Mouse (Mus musculus) gastrocnemius, postnatal 14 days (tissue): ENCODE results near the gene Pak6. TPM values are rescaled to one million over a fixed set of nuclear protein-coding genes. Genes with fewer than 3 reads are reported as not detected.

Experiments used
- DNase-seq: peaks from one replicate; pipeline ENCODE4 v3.0.0; 2021; ENCODE audit warnings: mixed read lengths
- intact Hi-C: fragments of 180-260 bp; cut with DNase I; formaldehyde crosslinking; loops from one replicate; pipeline ENCODE4 v1.15.1; 2025; ENCODE audit warnings: low total_unique reads
- total RNA-seq, 2 experiments: library from RNA; stranded (reverse); gene quantifications; 2 replicates each; pipeline ENCODE4 v1.2.3; 2021

The Pak6 gene
- total RNA-seq, 2 experiments from 2014 or later = 0.07 to 0.14 TPM

DNA sequence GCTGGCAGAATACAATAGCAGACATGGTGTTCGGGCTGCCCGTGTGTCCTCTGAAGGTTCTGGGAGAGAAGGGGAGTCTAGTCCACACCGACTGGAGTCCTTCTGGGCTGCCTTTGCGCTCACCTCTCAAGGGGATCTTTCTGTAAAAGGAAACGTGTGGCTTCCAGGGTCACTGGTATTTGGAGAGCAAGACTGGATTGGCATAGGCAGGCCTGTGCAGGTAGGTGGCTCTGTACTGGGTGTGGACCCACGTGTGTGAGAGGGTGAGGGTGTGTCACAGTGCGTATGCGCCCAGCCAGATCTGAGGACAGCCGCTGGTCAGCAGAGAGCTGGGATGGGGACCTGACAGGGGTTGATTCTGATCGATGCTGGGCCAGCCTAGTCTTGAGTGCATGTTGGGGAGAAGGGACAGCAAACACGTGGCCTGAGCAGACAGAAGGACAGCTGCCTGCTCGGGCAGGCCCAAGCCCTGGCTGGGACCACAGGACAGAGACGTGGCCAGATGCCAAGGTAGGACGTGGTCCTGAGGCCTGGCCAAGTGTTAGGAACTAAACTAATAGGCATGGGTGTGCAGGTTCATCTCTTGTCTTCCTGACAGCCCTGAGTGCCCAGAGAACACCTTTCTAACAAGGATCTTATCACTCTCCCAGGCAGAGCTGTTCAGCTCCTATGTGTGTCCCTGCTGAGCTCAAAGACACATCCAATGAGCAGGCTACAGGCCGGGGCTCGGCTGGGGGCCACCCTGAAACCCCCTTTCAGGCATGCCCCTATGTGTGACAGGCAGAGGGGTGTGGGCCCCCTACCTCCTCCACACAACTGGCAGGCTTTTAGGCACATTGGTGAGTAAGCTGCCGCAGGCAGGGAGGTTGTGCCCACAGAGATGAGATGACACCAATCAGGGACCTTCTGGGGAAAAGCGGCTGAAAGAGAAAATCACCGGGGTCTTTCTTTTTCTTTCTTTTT is 982 bp downstream of the Pak6 start:
- DNase-seq = peak; percentile 34
- intact Hi-C loops = no loop called here

- intact Hi-C loops = no loop called here
- DNase-seq = no peak
Observed at GRCm38 (mm10) chr2:118664975-118665516, 1.9 kb downstream of the Pak6 start.

GRCm38 (mm10) chr2:118665616-118666015 is 2.5 kb downstream of the Pak6 start:
- DNase-seq = no peak
- intact Hi-C loops = no loop called here

GRCm38 (mm10) chr2:118667181-118667580 is 4.1 kb downstream of the Pak6 start:
- no peak for DNase-seq
- intact Hi-C loops = no loop called here

DNA sequence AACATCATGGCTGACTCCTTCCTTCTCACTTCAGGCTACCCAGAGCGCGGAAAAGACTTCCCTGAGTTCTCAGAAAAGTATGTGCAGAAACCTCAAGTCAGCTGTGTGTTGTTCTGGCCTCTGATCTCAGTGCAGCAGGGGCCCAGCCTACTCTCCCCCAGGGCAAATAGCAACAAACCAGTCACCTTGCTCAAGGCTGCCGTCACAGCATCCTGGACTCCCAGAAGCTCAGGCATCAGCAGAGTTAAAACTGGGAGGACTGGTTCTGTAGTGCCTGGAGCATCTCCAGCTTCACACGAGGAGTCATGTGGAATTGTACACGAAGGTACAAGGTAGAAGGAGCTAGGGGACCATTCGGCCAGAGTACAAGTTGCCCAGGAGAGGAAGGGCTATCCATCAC is 6.1 kb downstream of the Pak6 start:
- intact Hi-C loops = no loop called here

DNA sequence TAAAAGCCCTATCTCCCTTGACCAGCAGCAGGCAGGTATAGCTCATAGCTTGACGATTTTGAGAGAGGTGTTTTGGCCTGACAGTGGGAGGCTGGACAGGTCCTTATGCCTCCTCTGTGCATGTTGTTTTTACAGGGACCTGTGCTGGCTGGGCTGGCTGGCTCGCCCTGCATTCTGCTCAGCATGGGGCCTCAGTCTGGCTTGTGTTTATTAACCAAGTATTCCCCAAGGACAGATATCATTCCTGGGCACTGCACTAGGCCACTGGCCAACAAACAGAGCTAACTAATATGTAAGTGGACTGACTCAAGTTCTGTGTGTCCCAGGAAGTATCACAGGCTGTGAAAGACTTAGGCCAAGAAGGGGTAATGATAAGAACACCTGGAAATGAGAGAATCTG is 6.7 kb downstream of the Pak6 start:
- no peak for DNase-seq

More for the DNA sequence above, 6.1 kb downstream of the Pak6 start:
- no peak for DNase-seq

DNA sequence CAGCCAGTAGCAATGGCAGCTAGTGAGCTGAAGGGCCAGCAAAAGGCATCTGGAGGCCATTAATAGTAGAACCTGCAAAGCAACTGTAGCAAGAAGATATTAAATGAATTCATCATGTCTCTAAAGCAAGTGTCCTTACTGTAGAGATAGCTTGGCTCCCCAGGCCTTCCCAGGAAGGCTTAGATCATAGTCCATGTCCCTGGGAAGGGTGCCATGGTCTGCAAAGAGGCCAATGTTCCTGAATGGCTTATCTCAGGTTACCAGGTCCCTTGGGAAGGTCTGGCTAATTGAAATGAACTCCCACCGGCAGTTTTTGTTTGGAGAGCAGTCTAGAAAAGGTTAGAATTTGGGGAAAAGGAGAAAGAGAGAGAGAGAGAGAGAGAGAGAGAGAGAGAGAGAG is 8.6 kb downstream of the Pak6 start:
- intact Hi-C loops = no loop called here
- DNase-seq = no peak

More for the DNA sequence above, 6.7 kb downstream of the Pak6 start:
- intact Hi-C loops = no loop called here

DNA sequence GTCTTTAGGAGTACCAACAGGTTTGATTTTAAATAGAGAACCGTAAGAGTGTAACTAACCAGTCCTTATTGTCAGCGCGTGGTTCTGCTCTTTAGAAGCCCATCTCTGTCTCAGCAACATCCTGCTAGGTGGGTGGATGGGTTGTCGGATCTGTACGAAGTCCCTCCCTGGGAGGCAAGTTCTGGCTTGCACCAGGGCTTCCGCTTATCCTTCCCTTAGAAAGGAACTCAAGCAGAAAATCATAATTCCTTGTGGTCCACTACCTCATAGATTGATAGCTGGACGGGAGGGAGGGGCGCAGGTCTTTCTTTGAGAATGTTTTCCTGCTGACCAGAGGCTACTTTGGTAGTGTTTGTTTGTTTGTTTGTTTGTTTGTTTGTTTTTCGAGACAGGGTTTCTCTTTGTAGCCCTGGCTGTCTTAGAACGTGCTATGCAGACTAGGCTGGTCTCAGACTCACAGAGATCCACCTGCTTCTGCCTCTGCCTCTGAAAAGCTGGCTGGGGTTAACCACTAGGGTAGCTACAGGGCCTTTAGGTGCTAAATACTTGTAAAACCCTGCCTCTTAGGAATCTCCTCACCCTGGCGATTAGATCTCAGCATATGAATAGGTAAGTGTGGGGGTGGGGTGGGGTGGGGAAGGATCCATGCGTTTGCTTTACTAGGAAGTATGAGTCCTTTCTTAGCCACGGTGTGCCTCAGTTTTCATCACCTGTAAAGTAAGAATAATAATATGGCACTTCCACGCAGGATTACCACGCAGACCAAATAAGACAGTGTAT is 10.8 kb downstream of the Pak6 start:
- DNase-seq = no peak
- intact Hi-C loops = no loop called here

DNA sequence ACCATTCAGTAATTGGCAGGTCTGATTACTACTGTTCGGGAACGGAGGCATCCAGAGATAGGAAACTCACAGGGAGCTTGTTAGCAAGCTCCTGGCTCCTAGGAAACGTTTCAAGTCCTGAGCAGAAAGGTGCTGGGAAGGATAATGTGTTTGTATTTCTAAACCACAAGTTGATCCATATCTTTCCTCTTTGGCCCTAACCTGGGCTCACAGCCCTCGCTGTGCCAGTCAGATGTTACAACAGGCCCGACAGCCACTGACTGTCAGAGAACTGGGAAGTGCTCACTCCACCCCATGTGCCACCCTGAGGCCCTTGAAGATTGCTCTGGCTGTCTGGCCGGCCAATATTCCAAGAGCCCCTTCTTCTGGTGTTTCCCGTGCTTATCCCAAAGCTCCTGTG is 11.4 kb downstream of the Pak6 start:
- intact Hi-C loops = no loop called here

GRCm38 (mm10) chr2:118676839-118677741 is 14.0 kb downstream of the Pak6 start:
- intact Hi-C loops = no loop called here
- peak; percentile 20 for DNase-seq

More for the DNA sequence above, 11.4 kb downstream of the Pak6 start:
- no peak for DNase-seq

GRCm38 (mm10) chr2:118677817-118678216 is 14.7 kb downstream of the Pak6 start:
- DNase-seq = no peak
- intact Hi-C loops = no loop called here

DNA sequence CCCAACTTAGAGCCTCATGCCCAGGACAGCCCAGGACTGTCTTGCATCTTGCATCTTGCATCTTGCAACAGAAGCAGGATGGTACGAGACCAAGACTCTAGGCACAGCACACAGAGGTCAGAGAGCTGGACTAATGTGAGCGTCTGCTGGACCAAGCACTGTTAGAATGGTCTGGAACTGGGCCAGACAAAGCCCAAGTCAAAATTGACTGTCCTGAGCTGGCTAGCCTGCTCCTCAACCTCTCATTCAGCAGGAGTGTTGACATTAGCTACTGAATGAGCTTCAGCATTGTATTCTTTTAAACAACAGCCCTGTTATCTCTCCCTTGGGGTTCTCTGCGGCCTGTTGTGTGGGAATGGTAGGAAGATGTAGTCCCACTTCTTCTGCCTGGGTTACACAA is 16.5 kb downstream of the Pak6 start:
- no peak for DNase-seq
- intact Hi-C loops = no loop called here

DNA sequence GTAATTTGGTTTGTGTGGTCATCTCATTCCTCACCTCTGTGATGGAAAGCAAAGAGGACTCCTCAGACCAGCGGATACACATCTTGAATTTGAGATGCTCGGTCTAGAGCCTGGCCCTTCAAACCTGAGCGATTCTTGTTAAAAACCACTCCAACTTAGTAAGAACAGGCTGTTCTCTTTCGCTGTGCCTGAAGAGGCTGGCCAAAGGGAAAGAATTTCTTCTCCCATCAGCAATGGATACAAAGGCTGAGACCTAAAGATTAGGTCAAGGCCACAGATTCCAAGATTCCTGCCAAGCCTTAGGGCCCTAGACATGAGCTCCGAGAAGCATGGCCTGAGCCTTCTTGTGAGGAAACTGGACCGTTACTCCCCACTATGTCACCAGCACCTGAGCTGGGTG is 17.8 kb downstream of the Pak6 start:
- no peak for DNase-seq
- intact Hi-C loops = no loop called here

GRCm38 (mm10) chr2:118682544-118683260 is 19.6 kb downstream of the Pak6 start:
- intact Hi-C loops = no loop called here
- no peak for DNase-seq

DNA sequence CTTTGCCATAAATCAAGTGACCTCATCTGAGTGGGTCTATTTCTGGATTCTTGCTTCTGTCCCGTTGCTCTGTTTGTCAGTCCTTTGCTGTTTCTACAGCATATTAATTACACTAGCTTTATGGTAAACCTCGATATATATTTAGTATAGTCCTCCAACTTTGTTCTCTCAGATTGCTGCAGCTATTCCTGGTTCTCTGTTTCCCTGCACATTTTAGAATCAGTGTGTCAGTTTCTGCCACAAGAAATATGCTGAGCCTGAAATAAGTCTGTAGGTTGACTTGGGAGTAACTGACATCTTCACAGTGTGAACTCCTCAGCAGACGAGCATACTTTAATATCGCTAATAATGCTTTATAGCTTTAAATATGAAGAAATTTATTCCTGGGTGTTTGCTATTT is 22.0 kb downstream of the Pak6 start:
- no peak for DNase-seq
- intact Hi-C loops = no loop called here

DNA sequence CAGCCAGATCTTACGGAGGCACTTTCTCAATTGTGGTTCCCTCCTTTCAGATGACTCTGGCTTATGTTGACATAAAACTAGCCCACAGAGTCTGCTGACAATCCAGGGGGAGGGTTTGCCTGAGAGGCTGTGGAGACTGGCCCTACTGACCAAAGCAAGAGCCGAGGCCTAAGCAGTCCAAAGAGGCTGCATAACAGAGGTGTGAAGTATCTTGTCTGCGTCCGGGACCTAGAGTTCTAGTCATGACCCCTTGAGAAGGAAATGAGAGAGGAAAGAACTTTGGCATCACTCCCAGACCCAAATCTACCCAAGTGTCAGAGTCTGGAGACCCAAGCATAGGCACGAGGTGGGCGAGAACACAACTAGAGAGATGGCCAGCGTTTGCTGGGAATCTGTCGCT is 23.6 kb downstream of the Pak6 start:
- DNase-seq = no peak
- intact Hi-C loops = no loop called here

- intact Hi-C loops = no loop called here
Observed at GRCm38 (mm10) chr2:118687791-118688190, 24.7 kb downstream of the Pak6 start.

DNA sequence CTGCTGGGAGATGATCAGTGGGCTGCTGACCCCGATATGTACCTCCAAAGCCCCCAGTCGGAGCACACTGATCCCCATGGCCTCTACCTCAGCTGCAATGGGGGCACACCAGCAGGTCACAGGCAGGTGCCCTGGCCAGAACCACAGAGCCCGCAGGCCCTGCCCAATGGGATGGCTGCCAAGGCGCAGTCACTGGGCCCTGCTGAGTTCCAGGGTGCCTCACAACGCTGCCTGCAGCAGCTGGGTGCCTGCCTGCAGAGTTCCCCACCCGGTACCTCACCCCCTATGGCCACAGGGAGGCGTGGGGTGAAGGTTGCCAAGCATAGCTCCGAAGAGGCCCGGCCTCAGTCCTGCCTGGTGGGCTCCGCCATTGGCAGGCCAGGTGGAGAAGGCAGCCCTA is 26.8 kb downstream of the Pak6 start:
- no peak for DNase-seq
- intact Hi-C loops = no loop called here

More at GRCm38 (mm10) chr2:118687791-118688190, 24.7 kb downstream of the Pak6 start:
- DNase-seq = no peak
